Mouse (Mus musculus): ENCODE results near the gene Stambpl1.
A peak's percentile ranks its signal among the peaks of the same experiment; 100 is the strongest.
"Not testable (repeated sequence)": the region's sequence is repeated elsewhere in the genome, so short reads cannot be mapped to it uniquely, and the experiment has no call there.

Gene Stambpl1

DNA sequence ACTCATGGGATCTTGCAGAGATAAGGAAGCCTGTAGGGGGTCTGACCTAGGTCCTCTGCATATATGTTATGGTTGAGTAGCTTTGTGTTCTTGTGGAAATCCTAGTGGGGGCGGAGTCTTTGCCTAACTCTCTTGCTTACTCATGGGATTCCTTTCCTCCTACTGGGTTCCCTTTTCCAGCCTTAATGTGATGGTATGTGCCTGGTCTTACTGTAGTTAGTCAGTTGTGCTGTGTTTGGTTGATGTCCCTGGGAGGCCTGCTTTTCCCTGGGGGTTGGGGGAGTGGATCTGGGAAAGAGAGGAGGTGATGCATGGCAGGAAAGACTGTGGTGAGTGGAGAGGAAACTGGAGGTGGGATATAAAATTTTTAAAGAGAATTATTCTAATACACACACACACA, 6.0 kb downstream of the Stambpl1 start:
- DNase-seq (ENCODE audit: low spot score) = no peak

DNA sequence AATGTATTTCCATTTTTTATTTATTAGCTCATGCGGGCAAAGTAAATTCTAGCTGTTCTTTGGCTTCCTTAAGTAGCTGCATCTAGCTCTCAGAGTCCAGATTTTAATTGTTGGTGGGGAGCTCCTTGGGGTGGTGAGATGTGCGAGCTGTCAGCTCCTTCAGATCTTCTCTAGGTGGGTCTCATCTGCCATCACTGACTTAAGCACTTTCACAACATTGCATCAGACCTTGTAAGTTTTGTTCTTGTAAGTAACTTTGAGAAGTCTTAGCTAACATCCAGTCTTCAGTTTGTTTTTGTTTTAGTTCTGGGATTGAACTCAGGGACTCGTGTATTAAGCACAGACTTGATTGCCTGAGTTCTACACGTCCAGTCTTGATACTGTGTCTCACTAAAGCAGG, 6.9 kb downstream of the Stambpl1 start:
- DNase-seq (ENCODE audit: low spot score) = no peak

DNA sequence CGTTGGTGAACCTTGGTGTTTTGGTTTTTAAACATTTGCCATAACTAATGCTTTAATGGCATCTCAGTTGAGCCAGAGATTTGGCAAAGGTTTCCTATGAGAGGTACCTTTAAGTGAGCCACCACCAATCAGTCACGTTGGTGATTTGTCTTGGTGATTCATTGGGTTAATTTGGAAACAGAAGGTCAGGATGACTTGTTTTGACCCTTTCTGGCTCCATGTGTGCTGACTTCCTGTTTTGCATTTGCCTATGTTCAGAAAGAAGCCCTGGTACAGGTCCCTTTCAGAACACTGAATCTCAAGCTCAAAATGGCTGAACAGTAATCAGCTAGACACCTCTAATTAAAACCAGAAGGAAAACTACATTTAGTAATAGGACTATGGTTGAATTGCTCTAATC, 7.5 kb downstream of the Stambpl1 start:
- no peak for DNase-seq (ENCODE audit: low spot score)

DNA sequence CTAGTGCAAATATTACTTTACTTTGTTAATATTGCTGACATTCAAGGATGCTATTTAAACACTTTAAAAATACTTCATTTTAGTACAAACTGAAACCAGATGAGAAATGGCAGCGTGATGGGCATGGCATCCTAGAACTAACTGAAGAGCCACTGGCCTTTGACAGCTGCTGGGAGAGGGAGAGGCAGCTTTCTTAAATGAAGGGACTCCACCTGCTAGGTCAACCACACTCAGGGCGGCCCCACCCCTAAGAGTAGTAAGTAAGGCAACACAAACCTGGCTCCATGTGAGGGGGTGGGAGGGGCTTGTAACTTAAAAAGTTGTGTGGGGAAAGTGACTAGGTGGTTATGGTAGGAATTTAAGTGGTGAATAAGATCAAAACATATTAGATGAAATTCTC, 10.6 kb downstream of the Stambpl1 start:
- no peak for DNase-seq (ENCODE audit: low spot score)

DNA sequence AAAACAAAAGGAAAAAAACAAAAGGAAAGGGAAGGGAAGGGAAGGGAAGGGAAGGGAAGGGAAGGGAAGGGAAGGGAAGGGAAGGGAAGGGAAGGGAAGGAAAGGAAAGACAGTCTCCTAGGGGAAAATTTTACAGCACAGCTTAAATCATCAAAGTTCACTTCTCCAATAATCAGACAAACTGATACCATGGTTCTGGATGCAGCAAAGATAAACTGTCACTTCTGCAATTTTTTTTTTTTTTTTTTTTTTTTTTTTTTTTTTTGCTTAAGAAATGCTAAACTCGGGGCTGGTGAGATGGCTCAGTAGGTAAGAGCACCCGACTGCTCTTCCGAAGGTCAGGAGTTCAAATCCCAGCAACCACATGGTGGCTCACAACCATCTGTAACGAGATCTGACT, 14.1 kb downstream of the Stambpl1 start:
- not testable (repeated sequence) for DNase-seq (ENCODE audit: low spot score)

DNA sequence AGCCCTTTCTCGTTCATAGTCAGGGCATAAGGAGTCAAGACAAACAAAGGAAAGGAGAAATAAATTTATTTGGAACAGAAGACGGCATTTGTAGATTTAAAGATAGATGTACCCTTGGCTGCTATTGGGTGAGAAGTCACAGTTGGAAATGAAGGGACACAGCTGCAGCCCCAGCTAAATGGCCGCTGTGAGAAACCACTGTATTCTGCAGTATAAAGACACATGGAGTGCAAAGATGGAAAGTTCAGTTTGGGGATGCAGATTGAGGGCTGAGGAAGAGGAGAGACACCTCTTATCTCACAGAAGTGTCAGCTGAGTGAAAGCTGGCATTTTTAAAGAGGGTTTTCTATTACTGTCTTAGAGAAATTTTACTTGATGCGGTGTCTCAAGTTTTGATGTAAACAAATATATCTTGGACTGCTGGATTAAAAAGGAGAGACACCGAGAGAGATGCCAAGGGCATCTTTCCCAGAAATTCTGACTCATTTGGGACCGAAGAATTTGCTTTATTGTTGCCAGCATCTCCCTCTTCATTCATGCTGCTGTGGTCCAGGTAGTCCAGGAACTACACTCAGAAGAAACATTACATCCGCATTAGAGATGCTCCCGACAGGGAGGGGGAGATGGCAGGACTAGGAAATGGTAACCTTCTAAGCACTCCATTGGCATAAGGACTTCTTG, 14.9 kb downstream of the Stambpl1 start:
- no peak for DNase-seq (ENCODE audit: low spot score)

DNA sequence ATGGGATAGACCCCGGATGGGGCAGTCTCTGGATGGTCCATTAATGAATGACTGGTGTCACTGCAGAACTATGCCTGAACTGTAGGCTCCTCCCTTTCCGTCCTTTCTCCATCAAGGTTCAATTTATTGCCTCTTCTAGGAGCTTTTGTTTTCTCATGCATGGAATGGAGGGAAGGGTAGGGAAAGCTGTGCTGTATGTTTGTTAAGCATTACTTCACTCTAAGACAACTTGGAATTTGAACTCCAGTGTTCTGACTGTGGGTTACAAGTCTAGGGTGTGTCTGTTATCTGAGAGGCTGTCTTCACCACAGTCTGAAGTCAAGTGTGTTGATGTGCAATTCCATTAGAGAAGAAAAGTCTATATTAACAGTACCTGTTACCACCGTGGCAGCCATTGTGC, 17.0 kb downstream of the Stambpl1 start:
- no peak for DNase-seq (ENCODE audit: low spot score)

DNA sequence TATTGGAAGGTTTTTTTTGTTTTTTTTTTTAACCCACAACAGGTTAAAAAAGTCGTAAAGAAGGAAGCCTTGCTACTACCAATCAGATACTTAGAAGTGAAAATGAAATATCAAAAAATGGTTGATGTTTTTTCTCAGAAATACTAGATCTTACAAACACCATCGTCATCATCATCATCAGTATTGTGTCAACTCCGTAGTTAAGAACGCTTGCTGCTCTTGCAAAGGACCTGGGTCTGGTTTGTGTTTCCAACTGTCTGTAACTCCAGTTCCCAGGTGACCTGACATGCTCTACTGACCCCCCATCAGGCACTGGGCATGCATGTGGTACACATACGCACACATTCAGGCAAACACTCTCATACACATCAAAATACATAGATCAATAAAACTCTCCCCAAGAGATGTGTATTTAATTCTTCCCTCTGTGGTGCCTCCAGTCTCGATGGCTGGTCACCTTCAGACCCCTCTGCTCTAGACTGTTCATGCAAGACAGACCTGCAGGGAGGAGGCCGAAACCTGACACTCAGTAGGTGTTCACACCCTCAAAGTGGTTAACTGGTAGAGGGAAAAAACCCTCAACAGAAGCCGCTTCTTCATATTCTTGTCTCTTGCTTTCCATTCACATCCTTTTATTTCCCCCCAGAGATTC, 18.0 kb downstream of the Stambpl1 start:
- no peak for DNase-seq (ENCODE audit: low spot score)

DNA sequence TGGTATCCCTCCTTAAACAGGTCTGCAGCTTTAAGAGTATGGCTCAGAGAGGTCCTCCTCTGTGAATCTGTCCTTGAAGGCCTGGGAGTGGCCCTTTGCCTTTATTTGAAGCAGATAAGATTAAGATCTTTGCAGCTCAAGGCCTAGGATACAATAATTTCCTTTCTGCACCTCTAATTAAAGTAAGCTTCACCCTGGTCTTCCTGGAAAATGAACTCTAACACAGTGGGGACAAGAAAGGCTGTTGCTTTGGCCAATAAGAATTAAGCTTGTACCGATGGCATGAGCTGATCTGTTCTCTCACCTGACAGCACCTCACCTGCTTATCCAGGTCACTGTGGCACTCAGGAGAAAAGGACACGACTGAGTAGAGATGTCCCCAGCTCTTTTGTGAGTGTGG, 18.8 kb downstream of the Stambpl1 start:
- DNase-seq (ENCODE audit: low spot score) = no peak

DNA sequence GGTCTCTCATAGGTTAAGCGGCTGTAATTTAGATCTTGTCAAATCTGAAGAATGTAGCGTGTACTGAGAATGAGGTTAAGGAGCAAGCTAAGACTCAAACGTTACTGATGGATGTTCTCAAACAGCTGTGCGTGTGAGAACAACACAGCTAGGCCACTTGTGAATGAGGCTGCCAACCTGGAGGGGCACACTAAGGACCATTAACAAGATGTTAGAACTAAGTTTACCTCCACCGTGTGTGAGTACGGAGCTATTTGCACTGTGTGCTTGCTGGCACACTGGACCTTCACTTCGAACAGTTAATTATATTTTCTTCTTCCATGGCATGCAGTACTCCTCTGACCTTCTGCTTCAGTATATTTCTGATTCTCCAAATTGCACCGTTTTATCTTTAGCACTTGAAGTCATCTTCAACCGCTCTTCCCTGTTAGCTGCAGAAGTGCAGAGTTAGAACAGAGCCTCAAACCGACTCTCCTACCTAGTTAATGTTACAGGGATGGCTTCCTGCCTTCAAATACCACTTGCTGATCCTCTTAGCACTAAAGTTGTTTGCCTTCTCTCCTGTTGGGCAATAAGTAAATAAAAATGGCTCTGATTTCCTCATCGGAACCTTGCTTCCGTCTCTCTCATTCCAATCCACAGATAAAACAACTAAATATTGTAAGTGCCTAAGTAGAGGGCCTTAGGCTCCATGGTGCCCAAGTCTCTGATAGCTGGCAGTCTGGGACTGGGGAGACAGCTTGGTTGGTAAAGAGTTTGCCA, 20.6 kb downstream of the Stambpl1 start:
- no peak for DNase-seq (ENCODE audit: low spot score)

DNA sequence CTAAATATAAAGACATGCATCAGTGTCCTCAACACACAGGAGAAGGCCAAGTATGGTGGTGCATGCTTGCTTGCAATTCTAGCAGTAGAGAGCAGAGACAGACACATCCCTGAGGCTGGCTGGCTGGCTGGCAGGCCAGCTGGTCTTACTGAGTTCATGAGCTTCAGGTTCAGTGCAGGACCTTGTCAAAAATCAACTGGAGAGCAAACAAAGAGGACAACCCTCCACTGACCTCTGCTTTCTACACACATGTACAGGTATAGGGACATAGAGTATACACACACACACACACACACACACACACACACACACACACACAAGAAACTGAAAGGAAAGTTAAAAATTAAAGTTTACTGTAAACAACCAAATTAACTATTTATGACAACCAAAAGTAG, 21.2 kb downstream of the Stambpl1 start:
- DNase-seq (ENCODE audit: low spot score) = no peak

DNA sequence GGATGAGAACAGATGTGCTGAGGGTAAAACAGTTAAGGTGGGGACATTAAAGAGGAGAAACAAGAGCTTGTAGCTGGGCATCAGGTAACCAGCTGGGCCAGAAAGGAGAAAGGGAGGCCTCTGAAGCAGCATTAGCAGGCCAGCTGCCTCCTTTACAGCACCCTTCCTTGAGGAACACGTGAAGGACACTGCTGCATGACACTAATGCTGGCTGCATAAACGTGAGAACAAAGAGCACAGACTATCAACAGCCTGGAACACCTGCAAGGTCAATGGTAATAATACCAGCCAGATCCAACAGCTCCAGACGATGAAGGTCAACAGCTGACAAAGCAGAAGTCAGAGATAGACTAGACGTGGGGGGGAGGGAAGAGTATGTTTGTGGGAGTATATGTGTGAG, 22.1 kb downstream of the Stambpl1 start:
- DNase-seq (ENCODE audit: low spot score) = no peak

DNA sequence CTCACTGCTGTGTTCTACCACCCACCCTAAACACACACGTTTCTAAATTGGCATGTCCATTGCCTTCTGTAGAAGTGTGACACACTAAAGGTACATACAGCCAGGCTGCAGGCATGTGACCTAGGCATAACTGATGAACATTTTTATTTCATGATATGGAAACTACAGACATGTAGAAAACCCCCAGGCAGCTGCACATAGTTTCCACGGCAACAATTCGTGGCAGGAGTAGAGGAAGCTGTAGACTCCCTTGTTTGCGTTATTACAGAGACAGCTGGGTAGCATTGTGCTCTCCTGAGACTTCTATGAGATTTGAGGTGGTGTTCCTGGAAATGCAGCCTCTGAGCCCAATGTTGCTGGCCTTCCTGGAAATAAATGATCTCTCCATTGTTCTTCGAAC, 24.9 kb downstream of the Stambpl1 start:
- DNase-seq (ENCODE audit: low spot score) = no peak

DNA sequence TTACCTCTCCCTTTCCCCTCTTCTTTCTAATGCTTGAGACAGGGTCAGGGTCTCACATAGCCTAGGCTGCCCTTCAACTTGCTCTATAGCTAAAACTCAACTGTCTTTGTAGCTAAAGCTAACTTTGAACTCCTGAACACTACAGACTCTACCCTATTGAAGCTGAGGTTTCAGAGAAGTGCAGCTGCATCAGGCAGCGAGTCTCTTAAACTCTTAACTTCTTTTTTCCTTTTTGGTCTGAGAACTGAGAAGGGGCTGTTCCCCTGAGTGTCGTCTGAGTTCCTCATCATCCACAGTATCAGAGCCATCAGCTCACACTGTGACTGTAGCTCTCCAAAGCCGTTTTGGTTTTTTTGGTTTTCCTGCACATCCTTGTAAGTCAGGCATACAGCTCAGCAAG, 25.7 kb downstream of the Stambpl1 start:
- no peak for DNase-seq (ENCODE audit: low spot score)

DNA sequence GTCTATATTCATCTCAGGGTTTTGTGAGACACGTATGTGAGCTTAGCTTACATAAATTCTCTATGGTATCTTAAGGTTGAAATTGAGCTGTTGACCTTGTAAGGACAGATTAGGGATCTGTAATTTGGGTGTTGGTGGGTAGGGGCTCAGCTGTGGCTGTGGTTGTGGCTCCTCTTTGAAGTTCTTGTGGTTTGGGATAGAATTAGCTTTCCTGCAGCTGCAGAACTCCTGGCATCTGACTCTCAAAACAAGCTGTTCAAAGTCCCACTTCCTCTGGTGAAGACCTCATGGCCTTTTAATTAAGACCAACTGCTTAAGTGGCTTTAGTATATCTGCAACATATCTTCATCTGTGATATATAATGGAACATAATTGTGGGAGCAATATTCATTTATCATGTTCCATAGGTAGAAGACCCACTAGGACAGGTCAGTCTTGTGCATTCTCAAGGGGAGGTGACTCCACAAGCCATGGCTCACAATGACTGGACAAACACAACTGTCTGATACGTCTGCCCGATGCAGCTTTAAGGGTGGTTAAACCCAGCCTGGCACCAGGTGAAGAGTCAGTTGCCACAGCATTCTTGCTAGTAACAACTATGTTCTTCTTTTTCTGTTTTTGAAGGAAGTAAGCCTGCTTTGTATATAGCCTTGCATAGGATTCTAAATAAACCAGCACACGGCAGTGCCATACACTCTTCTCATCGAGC, 27.4 kb downstream of the Stambpl1 start:
- DNase-seq (ENCODE audit: low spot score) = no peak

DNA sequence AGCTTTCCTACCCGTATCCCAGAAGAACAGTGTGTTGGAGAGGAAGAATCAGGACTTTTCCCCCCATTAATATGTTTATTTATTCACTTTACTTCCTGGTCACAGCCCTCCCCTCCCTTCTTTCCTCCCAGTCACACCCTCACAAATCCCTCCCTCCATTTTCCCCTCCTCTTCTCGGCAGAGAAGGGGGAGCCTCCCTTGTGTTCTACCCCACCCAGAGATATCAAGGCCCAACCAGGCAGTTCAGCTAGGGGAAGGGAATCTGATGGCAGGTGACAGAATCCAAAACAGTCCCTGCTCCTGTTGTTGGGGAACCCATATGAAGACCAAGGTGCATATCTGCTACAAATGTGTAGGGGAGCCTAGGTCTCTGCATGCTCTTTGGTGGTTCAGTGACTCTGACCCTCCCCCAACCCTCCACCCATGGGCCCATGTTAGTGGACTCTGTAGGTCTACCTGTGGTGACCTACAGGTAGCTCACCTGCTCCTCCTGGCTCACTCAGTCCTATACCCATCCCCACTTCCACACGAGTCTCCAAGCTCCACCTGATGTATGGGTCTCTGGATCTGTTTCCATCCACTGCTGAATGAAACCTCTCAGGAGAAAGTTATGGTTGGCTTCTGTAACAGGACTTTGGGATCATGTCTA, 28.8 kb downstream of the Stambpl1 start:
- no peak for DNase-seq (ENCODE audit: low spot score)

DNA sequence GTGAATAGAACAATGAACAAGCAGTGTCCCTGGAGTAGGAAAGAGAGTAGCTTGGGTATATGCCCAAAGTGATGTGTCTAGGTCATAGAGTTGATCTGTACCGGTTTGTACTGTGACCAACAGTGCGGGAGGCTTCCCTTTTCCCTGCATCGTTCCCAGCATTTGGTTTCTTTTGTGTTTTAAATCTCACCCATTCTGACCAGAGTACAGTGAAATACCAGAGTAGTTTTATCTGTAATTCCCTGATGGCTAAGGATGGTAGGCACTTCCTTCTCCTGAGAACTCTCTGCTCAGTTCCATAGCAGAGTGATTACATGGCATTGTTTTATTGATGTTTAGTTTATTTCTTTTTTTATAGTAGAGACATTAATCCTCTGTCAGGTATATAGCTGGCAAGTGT, 30.8 kb downstream of the Stambpl1 start:
- DNase-seq (ENCODE audit: low spot score) = no peak

DNA sequence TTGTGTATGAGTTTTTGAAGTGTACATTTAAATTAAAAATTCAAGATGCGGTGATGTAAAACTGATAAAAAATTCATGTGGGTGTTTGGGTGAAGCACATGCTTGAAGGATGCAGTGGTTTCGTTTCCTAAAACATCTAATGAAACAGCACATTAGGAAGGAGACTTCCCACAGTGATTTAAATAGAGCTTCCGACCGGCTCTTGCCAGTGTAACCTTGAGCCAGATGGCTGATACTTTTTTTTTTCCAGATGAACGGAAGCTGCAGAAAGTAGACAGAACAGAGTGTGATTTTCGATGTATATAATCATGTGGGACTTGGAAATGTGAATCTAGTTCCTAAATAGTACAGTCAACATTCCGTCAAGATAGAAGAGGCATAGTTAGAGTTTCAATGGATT, 39.6 kb downstream of the Stambpl1 start:
- no peak for DNase-seq (ENCODE audit: low spot score)

DNA sequence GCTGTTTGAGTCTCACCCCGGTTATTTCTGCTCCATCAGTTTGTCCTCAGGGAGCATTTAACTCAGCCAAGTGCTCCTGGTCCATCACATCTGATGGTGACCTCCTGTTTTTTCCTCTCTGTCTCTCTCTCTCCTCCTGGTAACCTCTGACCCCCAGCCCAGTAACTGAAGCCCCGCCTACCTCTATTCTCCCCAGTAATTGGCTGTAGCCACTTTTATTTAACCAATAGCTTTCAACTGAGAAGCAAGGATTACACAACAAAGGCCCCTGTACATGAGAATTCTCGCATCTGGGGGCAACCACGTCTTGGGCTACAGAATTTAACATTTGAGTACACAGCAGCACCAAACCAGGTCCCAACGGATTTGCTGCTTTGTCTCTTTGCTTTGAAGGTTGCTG, 40.3 kb downstream of the Stambpl1 start:
- no peak for DNase-seq (ENCODE audit: low spot score)

DNA sequence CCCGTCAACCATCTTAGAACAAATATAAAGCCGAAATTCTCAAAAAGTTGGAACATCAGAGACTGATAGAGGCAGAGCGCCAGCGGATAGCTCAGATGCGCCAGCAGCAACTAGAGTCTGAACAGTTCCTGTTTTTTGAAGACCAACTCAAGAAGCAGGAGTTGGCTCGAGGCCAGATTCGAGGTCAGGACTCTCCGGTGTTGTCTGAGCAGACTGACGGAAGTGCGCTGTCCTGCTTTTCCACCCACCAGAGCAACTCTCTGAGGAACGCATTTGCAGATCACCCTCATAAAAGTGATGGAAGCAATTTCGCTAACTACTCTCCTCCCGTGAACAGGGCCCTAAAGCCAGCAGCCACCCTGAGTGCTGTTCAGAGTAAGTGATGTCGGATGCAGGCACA, 41.9 kb downstream of the Stambpl1 start:
- peak; percentile 55 for DNase-seq (ENCODE audit: low spot score)

DNA sequence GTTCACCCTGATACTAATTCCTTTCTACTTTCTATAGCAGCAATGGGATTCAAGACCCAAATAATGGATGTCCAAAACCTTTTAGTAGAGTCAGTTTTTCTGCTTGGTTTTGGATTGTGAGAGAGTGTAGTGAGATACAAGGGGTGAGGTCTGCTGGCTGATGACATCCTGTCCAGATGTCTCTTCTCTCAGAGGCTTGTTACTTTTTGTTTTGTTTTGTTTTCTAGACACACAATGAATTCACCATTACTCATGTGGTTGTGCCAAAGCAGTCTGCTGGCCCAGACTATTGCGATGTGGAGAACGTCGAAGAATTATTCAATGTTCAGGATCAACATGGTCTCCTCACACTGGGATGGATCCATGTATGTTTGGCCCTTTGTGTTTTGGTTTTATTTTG, 44.0 kb downstream of the Stambpl1 start:
- DNase-seq (ENCODE audit: low spot score) = no peak

DNA sequence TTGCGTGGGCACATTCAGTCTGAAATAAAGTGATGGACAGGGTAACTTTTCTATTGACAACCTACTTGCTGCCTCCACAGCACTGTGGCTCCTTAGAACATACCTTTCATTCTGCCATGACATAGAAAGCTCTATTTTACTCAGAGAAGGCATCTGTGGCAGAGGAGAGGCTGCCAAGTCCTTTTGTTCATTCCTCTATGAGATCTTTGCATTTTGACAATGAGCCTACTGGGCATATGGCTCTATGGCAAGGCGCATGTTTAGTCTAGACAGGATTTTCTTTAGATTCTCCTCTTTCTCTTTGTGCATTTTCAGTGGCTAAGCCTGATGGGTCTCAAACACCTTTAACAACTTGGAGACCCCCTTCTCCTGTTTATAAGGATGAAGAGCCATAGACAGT, 45.7 kb downstream of the Stambpl1 start:
- no peak for DNase-seq (ENCODE audit: low spot score)

Data from layer of hippocampus, adult 9-10 months (tissue).